23 mouse cellular contexts compared by ENCODE assay signal in genomic region chr17:80575008-80575407, GRCm38 (mm10). TPM values are rescaled to one million over a fixed set of nuclear protein-coding genes. Genes with fewer than 3 reads are reported as not detected.
DNase-seq lines count a peak whose midpoint lies in the region; ATAC-seq and TF ChIP-seq lines count a peak whose summit lies in the region.
"Had no signal": no experiment of that assay in that cellular context is flagged by ENCODE, and none has a peak within 500 bp of the region (broad histone marks: within the 10 kb centered on the region; RNA-seq: fewer than 3 reads in every experiment).

No protein-coding gene starts in this region.

- H3K27ac ChIP-seq in heart, embryonic 11.5 days (ENCODE audit: low read depth, low read length), result no peak overlapping the region
- H3K27ac ChIP-seq in forebrain, embryonic 11.5 days (ENCODE audit: low read depth, low read length), result no peak overlapping the region
- H3K27ac ChIP-seq: embryonic facial prominence, embryonic 15.5 days; forebrain, embryonic 10.5 days; forebrain, embryonic 15.5 days; hindbrain, embryonic 15.5 days had no signal

- H3K9ac ChIP-seq in heart, embryonic 11.5 days (ENCODE audit: low read depth, low read length), result no peak overlapping the region
- no peak overlapping the region for H3K9ac ChIP-seq in forebrain, embryonic 11.5 days (ENCODE audit: low read length)
- H3K9ac ChIP-seq: embryonic facial prominence, embryonic 15.5 days; forebrain, embryonic 15.5 days; heart, embryonic 12.5 days; hindbrain, embryonic 15.5 days had no signal

- no peak for ATAC-seq in heart, embryonic 11.5 days (replicated peaks; ENCODE audit: insufficient number of reproducible peaks, low FRiP score, low TSS enrichment)
- ATAC-seq in forebrain, embryonic 11.5 days (replicated peaks; ENCODE audit: low FRiP score), result no peak
- ATAC-seq: CD4-positive, CD25-positive, alpha-beta regulatory T cell, adult 4 months; forebrain, embryonic 15.5 days had no signal

- H3K9me3 ChIP-seq in heart, embryonic 11.5 days (replicated peaks; ENCODE audit: control insufficient read depth, low read length), result no peaks in the 10 kb centered on the region
- no peaks in the 10 kb centered on the region for H3K9me3 ChIP-seq in E14TG2a.4 (ENCODE audit: low read length)
- H3K9me3 ChIP-seq in forebrain, embryonic 11.5 days (ENCODE audit: control insufficient read depth, low read length), result no peaks in the 10 kb centered on the region; the same call in 1 of the 2 replicates
- H3K9me3 ChIP-seq: embryonic facial prominence, embryonic 15.5 days; forebrain, embryonic 10.5 days; forebrain, embryonic 15.5 days; heart, embryonic 12.5 days; hindbrain, embryonic 15.5 days had no signal

- no peak overlapping the region for H3K4me2 ChIP-seq in heart, embryonic 11.5 days
- no peak overlapping the region for H3K4me2 ChIP-seq in forebrain, embryonic 11.5 days (ENCODE audit: low read depth, low read length, severe bottlenecking)
- H3K4me2 ChIP-seq: embryonic facial prominence, embryonic 15.5 days; forebrain, embryonic 15.5 days; heart, embryonic 12.5 days; hindbrain, embryonic 15.5 days had no signal

- 0 out of 2 replicates have a peak, but pooled peaks cover 2% of the 10 kb centered on the region for H3K27me3 ChIP-seq in heart, embryonic 11.5 days (ENCODE audit: control insufficient read depth, insufficient read depth, low read length)
- peaks cover 8% of the 10 kb centered on the region for H3K27me3 ChIP-seq in E14TG2a.4 (ENCODE audit: insufficient read depth, low read length)
- H3K27me3 ChIP-seq in forebrain, embryonic 11.5 days (ENCODE audit: control insufficient read depth, insufficient read depth, low read length), result no peaks in the 10 kb centered on the region
- H3K27me3 ChIP-seq: embryonic facial prominence, embryonic 15.5 days; forebrain, embryonic 15.5 days; heart, embryonic 12.5 days; hindbrain, embryonic 15.5 days had no signal

- DNase-seq in heart, adult 11 months, result peak; percentile 45
- peak; percentile 39 for DNase-seq in kidney, postnatal 10 days
- DNase-seq in kidney, adult 18-20 months, result no peak
- DNase-seq in yolk sac, embryonic 10.5 days (ENCODE audit: low spot score), result peak; percentile 42
- DNase-seq in forebrain, embryonic 11.5 days (ENCODE audit: low spot score), result no peak
- DNase-seq: adrenal gland, postnatal 10 days; B cell, adult 2 months; cerebellum, adult 11 months; cerebellum, adult 8-10 months; cerebellum, postnatal 14 days; embryo, embryonic 11 days; gastrocnemius, postnatal 36 days; heart, adult 18-20 months; heart, postnatal 36 days had no signal

- whole genome bisulfite sequencing in heart, embryonic 11.5 days (ENCODE audit: insufficient replicate concordance), result 55% methylated on average over 7 of the region's 7 CpGs
- 79% methylated on average over 7 of the region's 7 CpGs for WGBS in forebrain, embryonic 11.5 days

- no peak for TF ChIP-seq CTCF in E14TG2a.4 (conservative IDR thresholded peaks at IDR 0.05; ENCODE audit: low read length)

- H3K36me3 ChIP-seq in heart, embryonic 11.5 days (ENCODE audit: control insufficient read depth, insufficient read depth, low read length), result no peaks in the 10 kb centered on the region
- peaks cover 3% of the 10 kb centered on the region; the same call in 1 of the 2 replicates for H3K36me3 ChIP-seq in E14TG2a.4 (ENCODE audit: insufficient read depth, low read length)
- no peaks in the 10 kb centered on the region for H3K36me3 ChIP-seq in forebrain, embryonic 11.5 days (ENCODE audit: control insufficient read depth, insufficient read depth, low read length)
- H3K36me3 ChIP-seq: heart, embryonic 12.5 days had no signal

- no peak overlapping the region for H3K4me3 ChIP-seq in heart, embryonic 11.5 days (ENCODE audit: low read depth, low read length)
- H3K4me3 ChIP-seq in E14TG2a.4 (replicated peaks; ENCODE audit: low read length), result peak overlapping the region; percentile 24; the same call in 1 of the 2 replicates
- H3K4me3 ChIP-seq in forebrain, embryonic 11.5 days (ENCODE audit: low read depth, low read length), result no peak overlapping the region
- H3K4me3 ChIP-seq: embryonic facial prominence, embryonic 15.5 days; erythroblast, embryonic 14.5 days; forebrain, embryonic 10.5 days; forebrain, embryonic 15.5 days; heart, embryonic 12.5 days; hindbrain, embryonic 15.5 days had no signal

- H3K4me1 ChIP-seq in heart, embryonic 11.5 days (ENCODE audit: control insufficient read depth, insufficient read depth, low read length), result 0 out of 2 replicates have a peak, but pooled peaks cover 2% of the 10 kb centered on the region
- peaks cover 35% of the 10 kb centered on the region for H3K4me1 ChIP-seq in E14TG2a.4 (replicated peaks; ENCODE audit: low read depth, low read length)
- peaks cover 6% of the 10 kb centered on the region; the same call in 1 of the 2 replicates for H3K4me1 ChIP-seq in forebrain, embryonic 11.5 days (replicated peaks; ENCODE audit: control insufficient read depth, insufficient read depth, low read length)

RNA-seq across cellular contexts. Expression of gene Cdkl4, which starts 2.6 kb away (rescaled TPM):
- 0.11 TPM in 1 of 2 replicates, not detected in the other for polyA plus RNA-seq in heart, embryonic 11.5 days (2014; fragmentation: Nextera tagmentation; extraction: Ambion mirVana)
- 1.5 and 2.1 TPM in 2 replicates for polyA plus RNA-seq in forebrain, embryonic 11.5 days (2014; fragmentation: Nextera tagmentation; extraction: Ambion mirVana)
- polyA plus RNA-seq: erythroblast, embryonic 14.5 days had no signal

Comparison
In these comparisons a context has a peak if more than half of its experiments do, and no peak if none do; other contexts are left out.
1. DNase-seq: peak in heart, adult 11 months (single experiment), kidney, postnatal 10 days (single experiment) and yolk sac, embryonic 10.5 days (single experiment); none in kidney, adult 18-20 months (single experiment) and forebrain, embryonic 11.5 days (single experiment).